Mouse (Mus musculus): ENCODE measurements around the gene Ly6g6c.

- TF ChIP-seq POLR2A (IDR thresholded peaks at IDR 0.05; ENCODE audit: borderline replicate concordance, low read depth, low read length), result no peak
- TF ChIP-seq CTCF (IDR thresholded peaks at IDR 0.05; ENCODE audit: low read depth, low read length), result no peak
Measured at GRCm38 (mm10) chr17:35096597-35096996, 31.4 kb downstream of the Ly6g6c start.
